Mouse (Mus musculus) ES-Bruce4 (cell line): Measurements from ENCODE around the gene Bcat2. TPM values are rescaled to one million over a fixed set of nuclear protein-coding genes. Genes with fewer than 3 reads are reported as not detected.

ENCODE experiments used
- H3K27ac ChIP-seq: 2 replicates; pipeline ENCODE4 v1.5.1; 2012; ENCODE audit warnings: low read length, inconsistent platforms; ENCODE audit not compliant: insufficient read depth
- H3K27me3 ChIP-seq: 2 replicates; pipeline ENCODE4 v1.6.1; 2012; ENCODE audit warnings: mild to moderate bottlenecking, low read length, inconsistent platforms; ENCODE audit not compliant: control insufficient read depth, poor library complexity, insufficient read depth, severe bottlenecking
- H3K36me3 ChIP-seq: 2 replicates; pipeline ENCODE4 v1.6.1; 2012; ENCODE audit warnings: inconsistent platforms, mild to moderate bottlenecking, low read length, moderate library complexity; ENCODE audit not compliant: control insufficient read depth, poor library complexity, insufficient read depth, severe bottlenecking
- H3K4me1 ChIP-seq: one replicate; pipeline ENCODE4 v1.8.1; 2011; ENCODE audit warnings: low read length; ENCODE audit not compliant: control insufficient read depth, insufficient read depth
- H3K4me3 ChIP-seq: 2 replicates; pipeline ENCODE4 v1.5.1; 2011; ENCODE audit warnings: low read depth, mild to moderate bottlenecking, low read length
- H3K9ac ChIP-seq: 2 replicates; pipeline ENCODE4 v1.6.1; 2012; ENCODE audit warnings: low read depth, mild to moderate bottlenecking, inconsistent platforms; ENCODE audit not compliant: poor library complexity, severe bottlenecking
- H3K9me3 ChIP-seq: replicated peaks from 2 replicates; pipeline ENCODE4 v1.6.1; 2012; ENCODE audit warnings: mild to moderate bottlenecking, low read length, inconsistent platforms; ENCODE audit not compliant: control insufficient read depth, poor library complexity, insufficient read depth, severe bottlenecking
- CTCF ChIP-seq: IDR thresholded peaks from one replicate; pipeline ENCODE4 v1.8.1; 2011; ENCODE audit warnings: low read depth, low read length
- EP300 ChIP-seq: IDR thresholded peaks from 2 replicates; pipeline ENCODE4 v1.6.1; 2011; ENCODE audit warnings: low read depth, low read length; ENCODE audit not compliant: insufficient read depth
- POLR2A ChIP-seq: IDR thresholded peaks from one replicate; pipeline ENCODE4 v1.8.1; 2011; ENCODE audit warnings: low read length; ENCODE audit not compliant: insufficient read depth
- polyA plus RNA-seq: library from polyadenylated mRNA; stranded (reverse); fragments of >200 nt; gene quantifications from 2 replicates; pipeline ENCODE4 v1.2.4, GENCODE M21; 2011; ENCODE audit warnings: low read depth; ENCODE audit not compliant: missing spikeins, insufficient read depth, insufficient read length

The Bcat2 gene
- polyA plus RNA-seq, 1 experiment, result 104 TPM

- TF ChIP-seq POLR2A (no peak), EP300 (no peak), CTCF (no peak)
- Histone ChIP-seq H3K9ac (no peak overlapping the region), H3K4me1 (no peaks in the 10 kb centered on the region), H3K27me3 (no peaks in the 10 kb centered on the region), H3K4me3 (no peak overlapping the region), H3K36me3 (no peaks in the 10 kb centered on the region), H3K9me3 (no peaks in the 10 kb centered on the region), H3K27ac (no peak overlapping the region)
Observed at GRCm38 (mm10) chr7:45609511-45609910, 39.6 kb downstream of the Bcat2 start.

- Histone ChIP-seq H3K9ac (0 out of 2 replicates have a peak overlapping the region, but pooled peaks have one; percentile 19), H3K4me3 (no peak overlapping the region), H3K27me3 (no peaks in the 10 kb centered on the region), H3K36me3 (no peaks in the 10 kb centered on the region), H3K4me1 (peaks cover 4% of the 10 kb centered on the region), H3K9me3 (no peaks in the 10 kb centered on the region), H3K27ac (peak overlapping the region; percentile 33)
- TF ChIP-seq POLR2A (no peak), CTCF (no peak), EP300 (peak; percentile 81; the same call in 1 of the 2 replicates)
Observed at GRCm38 (mm10) chr7:45616277-45616676, 46.3 kb downstream of the Bcat2 start.

- H3K27me3 ChIP-seq, result no peaks in the 10 kb centered on the region
- peak within 1 kb of the TSS; percentile 53 for H3K4me3 ChIP-seq
- peak within 1 kb of the TSS; percentile 33 for H3K27ac ChIP-seq
- H3K4me1 ChIP-seq, result peaks cover 4% of the 10 kb centered on the region
- H3K9me3 ChIP-seq, result no peaks in the 10 kb centered on the region
- H3K9ac ChIP-seq, result peak within 1 kb of the TSS; percentile 19
- TF ChIP-seq EP300 (0 out of 2 replicates have a peak, but pooled peaks have one; percentile 5), POLR2A (no peak), CTCF (no peak)
- H3K36me3 ChIP-seq, result no peaks in the 10 kb centered on the region
Observed at GRCm38 (mm10) chr7:45617042-45617695, 47.2 kb downstream of the Bcat2 start, which contains the start of gene Fut1. Gene Fut1 (plus strand): TSS chr7:45617289.

GRCm38 (mm10) chr7:45618316-45618715, 48.4 kb downstream of the Bcat2 start:
- Histone ChIP-seq H3K9ac (no peak overlapping the region), H3K4me3 (no peak overlapping the region), H3K9me3 (no peaks in the 10 kb centered on the region), H3K27me3 (no peaks in the 10 kb centered on the region), H3K4me1 (peaks cover 4% of the 10 kb centered on the region), H3K36me3 (no peaks in the 10 kb centered on the region), H3K27ac (no peak overlapping the region)
- no peak for TF ChIP-seq POLR2A
- no peak for TF ChIP-seq CTCF
- no peak for TF ChIP-seq EP300

- H3K4me3 ChIP-seq, result no peak overlapping the region
- TF ChIP-seq EP300 (no peak), POLR2A (no peak), CTCF (no peak)
- no peak overlapping the region for H3K9ac ChIP-seq
- no peaks in the 10 kb centered on the region for H3K9me3 ChIP-seq
- no peaks in the 10 kb centered on the region for H3K36me3 ChIP-seq
- peaks cover 4% of the 10 kb centered on the region for H3K4me1 ChIP-seq
- no peak overlapping the region for H3K27ac ChIP-seq
- H3K27me3 ChIP-seq, result no peaks in the 10 kb centered on the region
Observed at GRCm38 (mm10) chr7:45619592-45619991, 49.6 kb downstream of the Bcat2 start.

GRCm38 (mm10) chr7:45621443-45621842, 51.5 kb downstream of the Bcat2 start, which contains the start of gene Izumo1:
Gene Izumo1 (plus strand): TSS chr7:45621811.
- peak within 1 kb of the TSS; percentile 32; the same call in 1 of the 2 replicates for H3K9ac ChIP-seq
- no peaks in the 10 kb centered on the region for H3K9me3 ChIP-seq
- no peaks in the 10 kb centered on the region for H3K27me3 ChIP-seq
- TF ChIP-seq EP300, result no peak
- no peak for TF ChIP-seq POLR2A
- no peak for TF ChIP-seq CTCF
- no peaks in the 10 kb centered on the region for H3K36me3 ChIP-seq
- peak within 1 kb of the TSS; percentile 58 for H3K4me3 ChIP-seq
- no peak within 1 kb of the TSS for H3K27ac ChIP-seq
- no peaks in the 10 kb centered on the region for H3K4me1 ChIP-seq
